Mouse (Mus musculus): ENCODE measurements around the gene Txndc16. TPM values are rescaled to one million over a fixed set of nuclear protein-coding genes. Genes with fewer than 3 reads are reported as not detected.

Txndc16 gene
- polyA plus RNA-seq, 1 experiment from 2014 or later, result 10.3 TPM

DNA sequence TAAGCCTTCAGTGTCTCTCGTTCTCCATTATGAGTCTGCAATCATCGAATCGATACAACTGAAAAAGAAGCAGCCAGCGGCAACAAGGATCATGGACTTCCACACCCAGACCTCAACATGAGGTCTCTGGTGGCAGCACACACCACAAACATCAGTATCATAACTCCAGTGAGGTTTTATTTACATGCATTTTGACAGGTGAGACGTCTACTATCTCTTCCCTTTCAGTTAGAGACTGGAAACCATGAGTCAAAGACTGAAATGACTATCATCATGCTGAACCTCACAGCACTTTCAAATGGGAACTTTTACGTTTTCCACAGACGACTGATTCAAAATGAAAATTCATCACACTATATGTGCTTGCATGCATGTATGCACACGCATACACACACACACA, 117.9 kb downstream of the Txndc16 start:
- no peak overlapping the region for H3K27ac ChIP-seq (ENCODE audit: low read length)
- no peak overlapping the region for H3K9ac ChIP-seq (ENCODE audit: low read depth, low read length)
- 86% methylated on average over 8 of the region's 8 CpGs for WGBS
- H3K4me1 ChIP-seq (ENCODE audit: control insufficient read depth, insufficient read depth, low read length), result no peaks in the 10 kb centered on the region
- no peak for ATAC-seq
- no peak overlapping the region for H3K4me2 ChIP-seq (ENCODE audit: low read depth, low read length)
- no peaks in the 10 kb centered on the region for H3K36me3 ChIP-seq (ENCODE audit: control insufficient read depth, insufficient read depth, low read length)
- no peaks in the 10 kb centered on the region for H3K9me3 ChIP-seq (ENCODE audit: control insufficient read depth, low read length)
- H3K27me3 ChIP-seq (replicated peaks; ENCODE audit: control insufficient read depth, insufficient read depth, low read length), result no peaks in the 10 kb centered on the region
- H3K4me3 ChIP-seq (ENCODE audit: low read length), result no peak overlapping the region

DNA sequence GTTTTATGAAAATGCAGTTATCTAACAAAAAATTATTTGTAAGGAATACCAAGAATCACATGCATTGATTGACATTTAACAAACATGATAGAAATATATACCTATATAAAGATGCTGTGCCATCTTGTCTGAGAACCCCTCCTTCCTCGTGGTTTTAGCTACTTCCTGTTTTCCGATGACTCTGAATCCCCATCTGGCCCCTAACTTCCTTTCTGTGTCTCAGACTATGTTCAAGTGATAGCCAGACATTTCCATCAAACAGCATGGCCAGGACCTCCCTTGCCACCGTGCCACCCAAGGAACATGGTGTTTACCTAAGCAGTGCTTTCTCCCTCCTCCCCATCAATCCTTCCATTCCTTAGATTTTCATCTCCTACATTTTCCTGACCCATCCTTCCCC, 127.8 kb downstream of the Txndc16 start:
- whole genome bisulfite sequencing, result 72% methylated on average over 3 of the region's 3 CpGs
- ATAC-seq, result no peak
- H3K9ac ChIP-seq (ENCODE audit: low read depth, low read length), result no peak overlapping the region
- H3K9me3 ChIP-seq (ENCODE audit: control insufficient read depth, low read length), result no peaks in the 10 kb centered on the region
- no peaks in the 10 kb centered on the region for H3K36me3 ChIP-seq (ENCODE audit: control insufficient read depth, insufficient read depth, low read length)
- no peaks in the 10 kb centered on the region for H3K27me3 ChIP-seq (replicated peaks; ENCODE audit: control insufficient read depth, insufficient read depth, low read length)
- no peak overlapping the region for H3K27ac ChIP-seq (ENCODE audit: low read length)
- H3K4me1 ChIP-seq (ENCODE audit: control insufficient read depth, insufficient read depth, low read length), result no peaks in the 10 kb centered on the region
- H3K4me3 ChIP-seq (ENCODE audit: low read length), result no peak overlapping the region
- H3K4me2 ChIP-seq (ENCODE audit: low read depth, low read length), result no peak overlapping the region

DNA sequence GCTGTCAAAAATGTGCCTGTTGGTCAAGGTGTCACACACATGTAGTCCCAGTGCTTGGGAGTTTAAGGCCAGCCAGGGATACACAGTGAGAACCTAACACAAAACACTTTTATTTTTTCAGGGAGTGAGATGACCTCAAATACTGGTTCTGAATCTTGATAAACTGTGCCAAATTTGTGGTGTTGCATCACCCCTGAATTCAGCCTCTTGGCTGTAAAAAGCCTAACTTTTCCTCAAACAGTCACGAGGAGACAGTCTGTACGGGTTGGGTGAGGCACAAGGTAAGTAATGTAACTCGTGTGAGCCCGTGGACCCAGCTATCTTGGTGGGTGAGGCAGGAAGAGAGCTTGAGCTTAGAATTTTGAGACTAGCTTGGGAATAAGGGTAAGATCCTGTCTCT, 130.1 kb downstream of the Txndc16 start:
- no peak for ATAC-seq
- H3K9ac ChIP-seq (ENCODE audit: low read depth, low read length), result no peak overlapping the region
- no peak overlapping the region for H3K4me3 ChIP-seq (ENCODE audit: low read length)
- H3K9me3 ChIP-seq (ENCODE audit: control insufficient read depth, low read length), result no peaks in the 10 kb centered on the region
- H3K27me3 ChIP-seq (replicated peaks; ENCODE audit: control insufficient read depth, insufficient read depth, low read length), result no peaks in the 10 kb centered on the region
- no peak overlapping the region for H3K4me2 ChIP-seq (ENCODE audit: low read depth, low read length)
- H3K27ac ChIP-seq (ENCODE audit: low read length), result no peak overlapping the region
- no peaks in the 10 kb centered on the region for H3K4me1 ChIP-seq (ENCODE audit: control insufficient read depth, insufficient read depth, low read length)
- 70% methylated on average over 4 of the region's 4 CpGs for WGBS
- H3K36me3 ChIP-seq (ENCODE audit: control insufficient read depth, insufficient read depth, low read length), result no peaks in the 10 kb centered on the region

DNA sequence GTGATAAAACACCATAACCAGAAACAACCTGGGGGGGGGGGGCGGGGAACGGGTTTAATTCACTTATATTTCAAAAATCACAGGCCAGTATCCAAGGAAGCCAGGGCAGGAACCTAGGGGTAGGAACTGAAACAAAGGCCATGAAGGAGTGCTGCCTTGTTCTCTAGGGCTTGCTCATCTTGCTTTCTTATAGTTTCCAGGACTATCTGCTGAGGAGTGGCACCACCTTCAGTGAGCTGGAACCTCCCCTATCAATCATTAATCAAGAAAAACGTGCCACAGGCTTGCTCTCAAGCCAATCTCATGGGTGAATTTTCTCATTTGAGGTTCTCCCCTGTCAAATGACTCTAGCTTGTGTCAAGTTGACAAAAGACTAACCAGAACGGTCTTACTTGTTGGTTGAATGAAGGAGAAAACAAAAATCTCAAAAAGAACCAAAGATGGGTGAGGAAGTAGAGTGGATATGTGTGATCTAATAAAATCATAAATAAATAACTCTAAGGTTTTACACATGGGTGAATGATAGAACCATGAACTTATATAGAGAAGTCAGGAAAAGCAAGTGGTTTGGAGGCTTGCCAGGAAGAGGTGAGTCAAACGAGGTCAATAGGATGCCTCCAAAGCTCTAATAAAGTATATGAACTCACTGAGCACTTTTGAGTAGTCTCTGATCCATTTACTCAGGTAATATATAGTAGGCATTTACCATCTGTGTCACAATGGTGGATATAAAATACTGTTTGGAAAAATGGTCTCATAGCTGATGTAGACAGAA, 134.3 kb downstream of the Txndc16 start:
- Histone ChIP-seq H3K36me3 (ENCODE audit: control insufficient read depth, insufficient read depth, low read length) (no peaks in the 10 kb centered on the region), H3K4me1 (ENCODE audit: control insufficient read depth, insufficient read depth, low read length) (no peaks in the 10 kb centered on the region), H3K9me3 (ENCODE audit: control insufficient read depth, low read length) (no peaks in the 10 kb centered on the region), H3K4me3 (ENCODE audit: low read length) (no peak overlapping the region), H3K27ac (ENCODE audit: low read length) (no peak overlapping the region), H3K4me2 (ENCODE audit: low read depth, low read length) (no peak overlapping the region), H3K27me3 (replicated peaks; ENCODE audit: control insufficient read depth, insufficient read depth, low read length) (no peaks in the 10 kb centered on the region), H3K9ac (ENCODE audit: low read depth, low read length) (no peak overlapping the region)
- no peak for ATAC-seq
- 73% methylated on average over 5 of the region's 5 CpGs for WGBS

DNA sequence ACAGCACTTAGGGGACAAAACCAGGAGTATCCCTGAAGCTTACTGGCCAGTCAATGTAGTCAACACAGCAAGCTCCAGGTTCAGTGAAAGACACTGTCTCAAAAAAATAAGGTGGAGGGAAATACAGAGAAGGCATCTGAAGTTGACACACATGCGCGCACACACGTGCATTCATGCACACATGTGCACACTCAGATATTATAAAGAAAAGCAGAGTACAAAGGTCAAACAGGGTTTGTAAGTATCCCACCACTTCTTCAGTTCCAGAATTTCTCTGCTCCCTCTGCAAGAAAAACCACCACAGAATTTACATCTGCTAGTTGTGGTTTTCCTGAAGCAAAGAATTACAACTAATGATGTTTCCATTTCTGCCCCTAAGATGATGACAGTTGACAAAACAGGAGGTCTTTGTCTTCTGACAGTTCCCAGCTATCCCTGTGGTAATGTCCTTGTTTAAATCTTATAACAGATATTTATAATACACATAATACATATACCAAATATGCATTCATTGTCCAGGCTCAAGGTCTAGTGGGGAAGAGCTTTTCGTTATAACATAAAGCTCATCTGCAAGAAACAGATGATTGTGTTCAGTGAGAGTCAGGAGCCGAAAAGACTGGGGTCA, 135.4 kb downstream of the Txndc16 start:
- Histone ChIP-seq H3K36me3 (ENCODE audit: control insufficient read depth, insufficient read depth, low read length) (no peaks in the 10 kb centered on the region), H3K27me3 (replicated peaks; ENCODE audit: control insufficient read depth, insufficient read depth, low read length) (no peaks in the 10 kb centered on the region), H3K4me3 (ENCODE audit: low read length) (no peak overlapping the region), H3K4me2 (ENCODE audit: low read depth, low read length) (no peak overlapping the region), H3K27ac (ENCODE audit: low read length) (no peak overlapping the region), H3K9me3 (ENCODE audit: control insufficient read depth, low read length) (no peaks in the 10 kb centered on the region), H3K9ac (ENCODE audit: low read depth, low read length) (no peak overlapping the region), H3K4me1 (ENCODE audit: control insufficient read depth, insufficient read depth, low read length) (no peaks in the 10 kb centered on the region)
- 85% methylated on average over 5 of the region's 5 CpGs for WGBS
- ATAC-seq, result no peak

DNA sequence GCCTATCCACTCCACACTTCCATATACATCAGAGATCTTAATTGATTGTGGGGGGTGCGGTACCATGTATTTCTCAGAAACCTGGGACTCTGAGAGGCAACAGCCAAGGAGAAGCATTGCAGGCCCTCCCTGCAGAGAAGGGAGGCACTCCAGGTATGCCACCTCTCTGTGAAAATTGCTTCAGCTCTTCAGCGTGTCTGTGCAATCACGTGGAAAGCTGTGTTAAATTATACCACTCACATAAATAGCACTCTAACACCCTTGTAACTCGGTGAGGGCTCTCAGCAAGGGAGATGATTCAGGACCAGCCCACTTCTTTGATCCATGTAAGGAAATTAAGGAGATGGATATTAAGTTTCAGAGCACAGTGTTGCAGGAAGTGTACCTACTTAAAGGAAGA, 136.6 kb downstream of the Txndc16 start:
- H3K36me3 ChIP-seq (ENCODE audit: control insufficient read depth, insufficient read depth, low read length), result no peaks in the 10 kb centered on the region
- H3K27ac ChIP-seq (ENCODE audit: low read length), result no peak overlapping the region
- no peaks in the 10 kb centered on the region for H3K27me3 ChIP-seq (replicated peaks; ENCODE audit: control insufficient read depth, insufficient read depth, low read length)
- no peaks in the 10 kb centered on the region for H3K9me3 ChIP-seq (ENCODE audit: control insufficient read depth, low read length)
- 48% methylated on average over 4 of the region's 4 CpGs for WGBS
- H3K4me2 ChIP-seq (ENCODE audit: low read depth, low read length), result no peak overlapping the region
- H3K4me1 ChIP-seq (ENCODE audit: control insufficient read depth, insufficient read depth, low read length), result no peaks in the 10 kb centered on the region
- H3K4me3 ChIP-seq (ENCODE audit: low read length), result no peak overlapping the region
- no peak overlapping the region for H3K9ac ChIP-seq (ENCODE audit: low read depth, low read length)
- ATAC-seq, result no peak

Other genes with a start within 250 kb of the Txndc16 start
- 1.3 and 1.5 TPM in 2 replicates for gene Ptger2, start 232.1 kb downstream of the Txndc16 start, polyA plus RNA-seq (2015; fragmentation: Nextera tagmentation; extraction: Ambion mirVana)
- 0.82 and 0.93 TPM in 2 replicates for gene Gpr137c, start 611 bp downstream of the Txndc16 start, polyA plus RNA-seq (2015; fragmentation: Nextera tagmentation; extraction: Ambion mirVana)
- 74.5 and 77.6 TPM in 2 replicates for gene Ero1l, start 98.4 kb upstream of the Txndc16 start, polyA plus RNA-seq (2015; fragmentation: Nextera tagmentation; extraction: Ambion mirVana)
- 124 and 125 TPM in 2 replicates for gene Psmc6, start 109.5 kb upstream of the Txndc16 start, polyA plus RNA-seq (2015; fragmentation: Nextera tagmentation; extraction: Ambion mirVana)
- 44.8 and 47.8 TPM in 2 replicates for gene Styx, start 130.8 kb upstream of the Txndc16 start, polyA plus RNA-seq (2015; fragmentation: Nextera tagmentation; extraction: Ambion mirVana)
- gene Gnpnat1, start 184.6 kb upstream of the Txndc16 start, polyA plus RNA-seq (2015; fragmentation: Nextera tagmentation; extraction: Ambion mirVana), result 68.4 and 72.1 TPM in 2 replicates

Data from intestine, embryonic 16.5 days (tissue).